Mouse (Mus musculus) intestine, embryonic 15.5 days (tissue): ENCODE data around the gene Il1rap. TPM values are rescaled to one million over a fixed set of nuclear protein-coding genes. Genes with fewer than 3 reads are reported as not detected.

ENCODE experiments used
- ATAC-seq: fragments of 200-750 bp; cut with Nextera tagmentation; 2 replicates; pipeline ENCODE4 v1.8.0; 2017; ENCODE audit warnings: moderate TSS enrichment, moderate library complexity
- H3K27ac ChIP-seq: fragments of 300-500 bp; sonication (generic); 2 replicates; pipeline ENCODE4 v1.5.1; 2015; ENCODE audit warnings: mild to moderate bottlenecking, inconsistent platforms
- H3K27me3 ChIP-seq: fragments of 300-500 bp; sonication (generic); replicated peaks from 2 replicates; pipeline ENCODE4 v1.6.1; 2015; ENCODE audit warnings: inconsistent platforms
- H3K36me3 ChIP-seq: fragments of 300-500 bp; sonication (generic); 2 replicates; pipeline ENCODE4 v1.6.1; 2015; ENCODE audit warnings: inconsistent platforms
- H3K4me1 ChIP-seq: fragments of 300-500 bp; sonication (generic); replicated peaks from 2 replicates; pipeline ENCODE4 v1.6.1; 2015; ENCODE audit warnings: inconsistent platforms
- H3K4me2 ChIP-seq: fragments of 300-500 bp; sonication (generic); replicated peaks from 2 replicates; pipeline ENCODE4 v1.6.1; 2015; ENCODE audit warnings: mild to moderate bottlenecking, inconsistent platforms
- H3K4me3 ChIP-seq: fragments of 300-500 bp; sonication (generic); replicated peaks from 2 replicates; pipeline ENCODE4 v1.5.1; 2015; ENCODE audit warnings: inconsistent platforms
- H3K9ac ChIP-seq: fragments of 300-500 bp; sonication (generic); 2 replicates; pipeline ENCODE4 v1.6.1; 2015; ENCODE audit warnings: inconsistent platforms
- H3K9me3 ChIP-seq: fragments of 300-500 bp; sonication (generic); 2 replicates; pipeline ENCODE4 v1.6.1; 2016; ENCODE audit warnings: inconsistent platforms
- WGBS: fragments of 180-500 bp; shearing (Covaris S2); methylation state at CpG from one replicate; pipeline ENCODE4 v1.1.7; 2015; 5-methylcytosine and 5-hydroxymethylcytosine counted together
- polyA plus RNA-seq: library from polyadenylated mRNA; unstranded; fragments of >200 nt; fragmentation: Nextera tagmentation; extraction: Ambion mirVana; gene quantifications from 2 replicates; pipeline ENCODE4 v1.2.1, GENCODE M21; 2015

Gene Il1rap
- polyA plus RNA-seq, 1 experiment from 2014 or later: 5.0 TPM

- Histone ChIP-seq H3K27me3 (no peaks in the 10 kb centered on the region), H3K9me3 (no peaks in the 10 kb centered on the region), H3K9ac (no peak overlapping the region), H3K27ac (no peak overlapping the region), H3K36me3 (no peaks in the 10 kb centered on the region), H3K4me2 (no peak overlapping the region), H3K4me3 (no peak overlapping the region), H3K4me1 (no peaks in the 10 kb centered on the region)
- 72% methylated on average over 6 of the region's 6 CpGs for WGBS
- ATAC-seq: no peak
Observed at GRCm38 (mm10) chr16:26705658-26706371, 124.3 kb downstream of the Il1rap start.

- Histone ChIP-seq H3K9me3 (no peaks in the 10 kb centered on the region), H3K9ac (no peak overlapping the region), H3K4me1 (no peaks in the 10 kb centered on the region), H3K36me3 (no peaks in the 10 kb centered on the region), H3K4me3 (no peak overlapping the region), H3K4me2 (no peak overlapping the region), H3K27me3 (no peaks in the 10 kb centered on the region), H3K27ac (no peak overlapping the region)
- no peak for ATAC-seq
- 61% methylated on average over 2 of the region's 2 CpGs for WGBS
Observed at GRCm38 (mm10) chr16:26706503-26706902, 125.0 kb downstream of the Il1rap start.

- no peak for ATAC-seq
- no peaks in the 10 kb centered on the region for H3K9me3 ChIP-seq
- H3K4me3 ChIP-seq: no peak overlapping the region
- no peak overlapping the region for H3K4me2 ChIP-seq
- no peaks in the 10 kb centered on the region for H3K27me3 ChIP-seq
- H3K36me3 ChIP-seq: no peaks in the 10 kb centered on the region
- WGBS: 94% methylated on average over 3 of the region's 3 CpGs
- no peaks in the 10 kb centered on the region for H3K4me1 ChIP-seq
- H3K9ac ChIP-seq: no peak overlapping the region
- no peak overlapping the region for H3K27ac ChIP-seq
Observed at GRCm38 (mm10) chr16:26710922-26711321, 129.4 kb downstream of the Il1rap start.

- Histone ChIP-seq H3K9ac (no peak overlapping the region), H3K9me3 (no peaks in the 10 kb centered on the region), H3K4me2 (no peak overlapping the region), H3K27ac (no peak overlapping the region), H3K4me1 (no peaks in the 10 kb centered on the region), H3K27me3 (no peaks in the 10 kb centered on the region), H3K4me3 (no peak overlapping the region), H3K36me3 (no peaks in the 10 kb centered on the region)
- ATAC-seq: no peak
- WGBS: 79% methylated on average over 5 of the region's 5 CpGs
Observed at GRCm38 (mm10) chr16:26713538-26714316, 132.2 kb downstream of the Il1rap start.

- no peaks in the 10 kb centered on the region for H3K27me3 ChIP-seq
- no peak overlapping the region for H3K4me2 ChIP-seq
- no peak overlapping the region for H3K27ac ChIP-seq
- 73% methylated on average over 11 of the region's 11 CpGs for WGBS
- no peak overlapping the region for H3K4me3 ChIP-seq
- H3K9me3 ChIP-seq: no peaks in the 10 kb centered on the region
- no peaks in the 10 kb centered on the region for H3K4me1 ChIP-seq
- ATAC-seq: no peak
- no peaks in the 10 kb centered on the region for H3K36me3 ChIP-seq
- H3K9ac ChIP-seq: no peak overlapping the region
Observed at GRCm38 (mm10) chr16:26722464-26722863, 141.0 kb downstream of the Il1rap start.

GRCm38 (mm10) chr16:26723952-26724747 lies 142.6 kb downstream of the Il1rap start:
- WGBS: 59% methylated on average over 5 of the region's 5 CpGs
- ATAC-seq: no peak

GRCm38 (mm10) chr16:26728139-26728538 lies 146.6 kb downstream of the Il1rap start:
- Histone ChIP-seq H3K9me3 (no peaks in the 10 kb centered on the region), H3K4me1 (no peaks in the 10 kb centered on the region), H3K9ac (no peak overlapping the region), H3K36me3 (no peaks in the 10 kb centered on the region), H3K27me3 (no peaks in the 10 kb centered on the region), H3K4me2 (no peak overlapping the region), H3K4me3 (no peak overlapping the region), H3K27ac (no peak overlapping the region)
- no peak for ATAC-seq
- 73% methylated on average over 3 of the region's 3 CpGs for WGBS

More at GRCm38 (mm10) chr16:26723952-26724747, 142.6 kb downstream of the Il1rap start:
- Histone ChIP-seq H3K4me2 (no peak overlapping the region), H3K27me3 (no peaks in the 10 kb centered on the region), H3K4me1 (no peaks in the 10 kb centered on the region), H3K27ac (no peak overlapping the region), H3K36me3 (no peaks in the 10 kb centered on the region), H3K9ac (no peak overlapping the region), H3K9me3 (no peaks in the 10 kb centered on the region), H3K4me3 (no peak overlapping the region)

- Histone ChIP-seq H3K4me3 (no peak overlapping the region), H3K9me3 (no peaks in the 10 kb centered on the region), H3K4me2 (no peak overlapping the region), H3K27ac (no peak overlapping the region), H3K4me1 (no peaks in the 10 kb centered on the region), H3K36me3 (no peaks in the 10 kb centered on the region), H3K27me3 (no peaks in the 10 kb centered on the region), H3K9ac (no peak overlapping the region)
- WGBS: 90% methylated on average over 1 of the region's 1 CpGs
- no peak for ATAC-seq
Observed at GRCm38 (mm10) chr16:26730941-26731340, 149.4 kb downstream of the Il1rap start.

GRCm38 (mm10) chr16:26732566-26732965 lies 151.1 kb downstream of the Il1rap start:
- Histone ChIP-seq H3K4me3 (no peak overlapping the region), H3K27ac (no peak overlapping the region), H3K27me3 (no peaks in the 10 kb centered on the region), H3K9me3 (no peaks in the 10 kb centered on the region), H3K4me2 (no peak overlapping the region), H3K4me1 (no peaks in the 10 kb centered on the region), H3K9ac (no peak overlapping the region), H3K36me3 (no peaks in the 10 kb centered on the region)
- 86% methylated on average over 3 of the region's 3 CpGs for WGBS
- ATAC-seq: no peak

- Histone ChIP-seq H3K4me3 (no peak overlapping the region), H3K4me2 (no peak overlapping the region), H3K36me3 (no peaks in the 10 kb centered on the region), H3K27ac (no peak overlapping the region), H3K9ac (no peak overlapping the region), H3K27me3 (no peaks in the 10 kb centered on the region), H3K4me1 (no peaks in the 10 kb centered on the region), H3K9me3 (no peaks in the 10 kb centered on the region)
- WGBS: 77% methylated on average over 5 of the region's 5 CpGs
- no peak for ATAC-seq
Observed at GRCm38 (mm10) chr16:26755381-26756155, 174.1 kb downstream of the Il1rap start.

- H3K4me2 ChIP-seq: no peak overlapping the region
- H3K4me1 ChIP-seq: no peaks in the 10 kb centered on the region
- H3K9ac ChIP-seq: no peak overlapping the region
- no peaks in the 10 kb centered on the region for H3K9me3 ChIP-seq
- WGBS: 88% methylated on average over 2 of the region's 2 CpGs
- no peak overlapping the region for H3K4me3 ChIP-seq
- no peaks in the 10 kb centered on the region for H3K27me3 ChIP-seq
- H3K36me3 ChIP-seq: no peaks in the 10 kb centered on the region
- H3K27ac ChIP-seq: no peak overlapping the region
- no peak for ATAC-seq
Observed at GRCm38 (mm10) chr16:26775976-26776375, 194.5 kb downstream of the Il1rap start.

GRCm38 (mm10) chr16:26777132-26777531 lies 195.6 kb downstream of the Il1rap start:
- H3K27ac ChIP-seq: no peak overlapping the region
- H3K4me3 ChIP-seq: no peak overlapping the region
- H3K9me3 ChIP-seq: no peaks in the 10 kb centered on the region
- no peaks in the 10 kb centered on the region for H3K27me3 ChIP-seq
- no peak for ATAC-seq
- WGBS: 4% methylated on average over 1 of the region's 1 CpGs
- no peak overlapping the region for H3K9ac ChIP-seq
- H3K4me1 ChIP-seq: no peaks in the 10 kb centered on the region
- H3K36me3 ChIP-seq: no peaks in the 10 kb centered on the region
- no peak overlapping the region for H3K4me2 ChIP-seq
